Mouse (Mus musculus) lung, postnatal 4 days (tissue): ENCODE results near the gene Adgrl3.

Experiments used
- DNase-seq, 2 experiments: peaks; one replicate each; pipeline ENCODE4 v3.0.0; 2021

Adgrl3 gene

DNA sequence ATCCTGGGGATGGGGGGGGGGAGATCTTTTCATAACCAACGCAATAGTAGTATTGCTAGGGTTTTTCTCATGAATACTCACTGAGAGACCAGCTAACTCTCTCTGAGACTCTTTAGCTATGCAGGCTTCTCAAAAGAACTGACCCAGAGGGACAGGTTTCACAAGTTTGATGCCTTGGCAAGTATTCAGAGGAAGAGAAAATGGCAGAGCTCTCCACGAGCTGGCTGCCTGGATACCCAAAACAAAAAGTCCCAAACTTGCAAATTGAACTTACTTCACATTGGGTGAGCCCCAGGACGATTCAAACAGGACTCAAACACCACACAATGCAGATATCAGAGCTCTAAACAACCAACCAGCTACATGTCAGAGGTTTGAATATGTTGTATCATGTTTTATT lies 563.5 kb downstream of the Adgrl3 start:
- DNase-seq = no peak

DNA sequence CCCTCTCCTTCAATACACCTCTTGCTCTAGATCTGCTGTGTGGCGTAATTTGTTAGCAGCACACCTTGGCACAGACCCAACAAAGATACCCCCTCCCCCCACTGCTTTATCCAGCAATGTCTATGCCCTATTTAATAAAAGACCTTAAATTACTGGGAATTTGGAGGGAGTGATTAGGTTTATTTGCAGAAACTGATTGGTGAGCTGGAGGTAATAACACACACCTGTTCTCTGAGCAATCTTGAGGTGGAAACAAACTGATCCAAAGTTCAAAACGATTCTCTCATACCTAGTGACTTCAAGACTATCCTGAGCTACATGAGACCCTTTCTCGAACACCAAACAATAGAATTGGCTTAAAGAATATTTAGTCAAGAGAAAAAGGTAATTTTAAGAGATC lies 565.0 kb downstream of the Adgrl3 start:
- DNase-seq = no peak

DNA sequence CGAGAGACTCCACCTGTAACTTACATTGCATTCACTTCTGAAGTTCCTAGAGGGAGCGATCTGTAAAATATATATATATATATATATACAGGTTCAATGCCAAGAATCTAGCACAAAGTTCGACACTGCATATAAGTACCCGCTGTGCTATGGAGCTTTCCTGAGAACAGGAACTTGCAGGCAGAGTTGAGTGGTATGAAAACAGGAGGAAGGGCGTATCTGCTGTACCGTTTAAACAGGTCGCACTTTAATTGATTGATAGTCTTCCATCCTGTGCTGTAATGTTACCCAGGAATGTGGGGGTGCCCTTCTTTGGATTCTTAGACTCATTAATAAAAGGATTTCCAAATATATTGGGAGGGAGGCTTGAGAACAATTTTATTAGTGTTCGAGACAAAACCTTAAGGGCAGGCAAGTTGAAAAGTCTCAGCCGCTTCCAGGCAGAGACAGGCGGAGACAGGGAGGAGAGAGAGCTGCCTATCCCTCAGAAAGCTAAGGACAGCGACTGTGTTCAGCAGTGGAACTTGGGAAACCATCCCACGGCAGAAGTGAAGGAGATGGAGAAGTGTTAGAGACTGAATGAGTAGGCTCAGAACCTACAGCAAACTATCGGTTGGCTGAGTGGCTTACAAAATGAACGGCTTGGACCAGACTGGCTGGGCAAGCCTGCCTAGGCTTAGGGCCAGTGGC lies 570.2 kb downstream of the Adgrl3 start:
- DNase-seq = no peak

DNA sequence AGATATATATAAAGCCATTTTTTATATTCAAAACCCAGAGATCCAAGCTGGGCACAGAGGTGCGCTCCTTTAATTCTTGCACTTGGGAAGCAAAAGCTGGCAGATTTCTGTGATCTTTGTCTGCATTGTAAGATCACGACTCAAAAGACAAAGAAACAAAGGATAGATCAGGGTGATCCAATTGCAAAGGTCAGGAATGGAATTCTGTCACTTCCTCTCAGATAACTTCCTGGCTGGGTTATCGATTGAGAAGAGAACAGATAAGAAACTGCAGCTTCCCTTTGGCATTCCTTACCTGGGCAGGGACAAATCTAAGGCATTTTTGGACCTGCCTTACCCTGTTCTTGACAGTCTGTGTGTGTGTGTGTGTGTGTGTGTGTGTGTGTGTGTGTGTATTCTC lies 571.5 kb downstream of the Adgrl3 start:
- no peak for DNase-seq

DNA sequence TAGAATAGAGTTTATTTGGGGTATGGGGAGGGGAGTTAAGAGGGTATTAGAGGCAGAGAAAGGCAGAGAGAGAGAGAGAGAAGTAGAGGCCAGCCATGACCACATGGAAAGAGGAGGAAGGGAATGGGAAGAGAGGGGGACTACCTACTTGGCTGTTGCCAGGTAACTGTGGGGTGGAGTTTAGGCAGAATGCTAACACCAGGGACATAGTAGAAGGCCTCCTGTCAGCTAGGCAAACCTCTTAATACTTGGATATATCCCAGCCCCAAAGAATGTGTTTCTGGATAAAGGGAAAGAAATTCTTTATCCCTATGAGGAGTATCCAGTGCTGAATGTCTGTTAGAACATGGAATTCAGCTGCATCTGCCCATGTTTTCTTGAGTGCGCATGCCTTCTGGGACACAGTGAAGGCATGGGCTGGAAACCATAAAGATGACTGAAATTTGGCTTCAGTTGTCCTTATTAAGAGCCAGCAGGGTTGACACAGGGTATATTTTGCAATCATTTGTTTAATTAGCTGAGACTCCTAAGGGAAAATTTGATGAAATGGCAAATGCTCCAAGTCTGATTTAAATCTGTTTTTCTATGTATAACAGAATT lies 573.6 kb downstream of the Adgrl3 start:
- peak in 1 of 2 experiments; percentile 31 for DNase-seq

DNA sequence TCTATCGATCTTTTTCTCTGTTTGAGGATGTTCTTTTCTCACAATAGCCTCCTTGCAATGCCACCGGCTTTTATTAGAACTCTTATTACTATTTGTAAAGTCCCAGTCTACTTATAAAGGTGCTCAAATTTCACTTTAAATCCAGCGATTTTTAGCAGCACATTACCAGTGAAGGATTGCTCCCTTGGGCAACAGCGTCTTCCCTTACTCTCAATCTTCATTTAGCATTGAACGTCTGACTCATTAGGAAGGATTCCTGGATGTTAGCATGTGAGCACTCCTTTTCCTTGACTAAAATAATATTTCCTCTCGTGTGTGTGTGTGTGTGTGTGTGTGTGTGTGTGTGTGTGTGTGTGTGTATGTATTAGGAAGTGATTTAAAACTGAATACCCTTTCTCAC lies 578.1 kb downstream of the Adgrl3 start:
- DNase-seq = no peak

DNA sequence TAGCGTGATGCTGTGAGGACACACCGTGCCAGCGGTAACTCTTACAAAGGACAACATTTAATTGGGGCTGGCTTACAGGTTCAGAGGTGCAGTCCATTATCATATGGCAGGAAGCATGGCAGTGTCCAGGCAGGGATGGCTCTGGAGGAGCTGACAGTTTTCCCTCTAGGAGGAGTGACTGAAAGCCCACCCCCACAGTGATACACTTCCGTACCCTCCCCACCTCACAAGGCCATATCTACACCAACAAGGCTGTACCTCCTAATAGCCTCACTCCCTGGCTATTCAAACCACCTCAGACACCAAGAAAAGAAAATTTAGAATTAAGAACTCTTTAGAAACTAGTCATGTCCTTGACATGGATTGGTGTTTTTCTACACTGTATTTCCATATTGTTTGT lies 583.0 kb downstream of the Adgrl3 start:
- DNase-seq = no peak

DNA sequence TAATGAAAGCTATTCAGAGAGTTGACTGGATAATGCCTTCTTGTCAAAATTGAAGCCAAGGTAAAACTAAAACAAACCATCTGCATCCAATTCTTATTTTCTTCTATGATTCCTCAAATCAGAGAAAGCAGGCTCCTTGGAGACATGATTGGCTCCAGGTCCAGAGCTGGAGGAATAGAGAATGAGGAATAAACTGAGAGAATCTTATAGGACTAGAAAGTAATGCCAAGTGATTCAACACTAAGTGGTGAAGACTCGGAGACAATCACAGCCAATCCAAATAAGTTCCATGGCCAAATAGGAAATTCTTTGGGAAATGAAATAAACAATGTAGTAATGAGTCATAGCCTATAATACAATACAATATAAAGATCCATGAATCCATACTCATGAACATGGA lies 585.7 kb downstream of the Adgrl3 start:
- no peak for DNase-seq

DNA sequence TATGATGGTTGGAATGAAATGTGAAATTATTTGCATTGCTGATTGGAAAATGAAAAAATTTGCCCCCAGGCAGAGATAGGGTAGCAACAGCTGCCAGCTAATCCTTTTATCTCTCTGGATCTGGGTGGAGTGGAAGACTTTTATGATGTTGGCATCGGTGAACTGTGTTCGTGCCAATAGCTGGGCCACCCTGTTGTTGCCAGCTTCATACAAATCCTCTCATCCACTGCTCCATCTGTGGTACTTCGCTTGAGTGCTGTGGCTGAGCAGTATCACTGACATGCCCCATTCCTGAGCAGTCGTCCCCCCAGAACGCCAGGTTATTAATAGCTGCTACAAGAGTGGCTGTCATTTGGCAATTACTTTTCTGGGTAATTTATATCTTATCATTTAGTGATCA lies 590.3 kb downstream of the Adgrl3 start:
- no peak for DNase-seq

DNA sequence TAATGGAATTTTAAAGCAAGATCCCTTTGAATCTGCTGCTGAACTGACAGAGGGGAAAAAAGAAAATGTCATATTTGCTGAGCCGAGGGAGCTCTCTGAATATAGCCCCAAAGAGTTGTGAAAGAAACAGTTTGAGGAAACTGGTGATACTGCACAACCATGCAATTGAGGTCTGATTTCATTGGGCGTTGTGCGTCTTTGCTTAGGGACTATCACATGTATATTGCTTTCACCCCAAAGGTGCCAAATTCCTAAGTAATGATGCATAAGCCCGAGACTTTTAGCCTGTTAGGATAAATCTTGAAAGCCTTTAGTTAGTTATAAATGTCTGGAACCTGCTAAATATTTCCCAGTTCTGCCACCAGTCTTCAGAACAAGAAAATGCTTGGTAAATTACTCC lies 594.7 kb downstream of the Adgrl3 start:
- no peak for DNase-seq

DNA sequence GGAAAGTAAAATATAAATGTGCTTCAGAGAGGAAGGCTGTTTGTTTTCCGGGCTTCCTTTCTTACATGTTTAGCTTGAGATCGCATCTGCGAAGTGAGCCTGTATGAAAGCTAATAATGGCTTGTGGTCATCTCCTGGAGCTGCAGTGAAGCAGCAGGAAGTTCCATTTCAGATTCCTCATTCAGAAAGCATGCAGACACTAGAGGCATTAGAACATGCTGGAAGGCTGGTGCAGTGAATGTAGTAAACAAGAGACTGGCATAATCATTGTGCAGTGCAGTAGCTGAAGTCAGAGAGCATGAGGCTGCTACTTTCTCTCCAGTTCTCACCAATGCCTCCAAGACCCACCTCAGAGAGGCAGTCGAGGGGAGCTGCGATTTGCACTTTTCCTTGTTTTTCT lies 601.2 kb downstream of the Adgrl3 start:
- no peak for DNase-seq

DNA sequence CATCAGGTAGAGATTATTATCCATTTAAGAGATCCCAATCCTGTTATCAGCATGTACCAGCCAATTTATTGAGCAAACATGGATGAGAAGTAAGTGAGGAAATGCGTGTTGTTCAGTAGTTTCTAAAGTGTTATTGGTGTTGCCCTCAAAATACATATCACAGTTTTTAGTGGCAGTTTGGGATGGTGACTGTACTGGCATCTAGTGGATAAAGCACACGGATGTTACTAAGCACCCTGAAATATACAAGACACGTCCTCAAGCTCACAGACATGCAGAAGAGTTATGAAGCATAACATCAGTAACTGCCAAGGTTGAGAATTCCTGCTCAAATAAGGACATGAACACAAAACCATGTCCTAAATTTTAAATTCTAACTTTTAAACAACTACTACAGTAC lies 601.8 kb downstream of the Adgrl3 start:
- no peak for DNase-seq

DNA sequence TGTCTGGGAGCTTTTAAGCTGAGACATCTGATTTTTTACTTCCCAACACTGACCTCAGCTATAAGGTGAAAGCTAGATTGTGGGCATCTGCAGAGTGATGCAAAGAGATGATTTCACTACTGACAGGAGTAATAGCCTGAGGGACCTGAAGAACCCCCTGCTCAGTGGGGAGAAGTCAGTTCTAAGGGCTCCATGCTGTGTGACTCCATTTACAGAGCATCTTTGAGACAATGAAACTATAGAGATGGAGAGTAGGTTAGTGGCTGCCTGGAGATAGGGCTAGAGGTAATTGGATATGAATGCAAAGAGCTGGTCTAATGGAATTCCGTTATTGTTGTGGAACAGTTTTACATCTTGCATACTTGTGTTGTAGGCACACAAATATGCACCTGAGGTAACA lies 603.9 kb downstream of the Adgrl3 start:
- DNase-seq = no peak

DNA sequence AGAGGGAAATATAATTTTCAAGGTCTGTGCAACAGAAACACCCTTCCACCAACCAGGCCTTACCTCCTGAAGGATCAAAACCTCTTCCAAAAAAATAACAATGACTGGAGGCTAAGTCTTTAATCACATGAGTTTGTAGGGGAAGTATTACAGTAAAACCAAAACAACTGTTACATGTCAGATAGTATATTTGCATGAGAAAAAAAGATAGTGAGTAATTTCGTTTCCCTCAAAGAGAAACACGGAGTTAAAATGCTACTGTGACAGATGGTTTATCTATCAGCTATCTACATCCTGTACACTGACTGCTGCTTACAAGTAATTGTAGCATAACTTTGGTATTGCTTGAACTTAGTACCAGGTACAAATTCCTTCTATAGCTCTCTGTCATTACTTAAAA lies 616.2 kb downstream of the Adgrl3 start:
- no peak for DNase-seq

DNA sequence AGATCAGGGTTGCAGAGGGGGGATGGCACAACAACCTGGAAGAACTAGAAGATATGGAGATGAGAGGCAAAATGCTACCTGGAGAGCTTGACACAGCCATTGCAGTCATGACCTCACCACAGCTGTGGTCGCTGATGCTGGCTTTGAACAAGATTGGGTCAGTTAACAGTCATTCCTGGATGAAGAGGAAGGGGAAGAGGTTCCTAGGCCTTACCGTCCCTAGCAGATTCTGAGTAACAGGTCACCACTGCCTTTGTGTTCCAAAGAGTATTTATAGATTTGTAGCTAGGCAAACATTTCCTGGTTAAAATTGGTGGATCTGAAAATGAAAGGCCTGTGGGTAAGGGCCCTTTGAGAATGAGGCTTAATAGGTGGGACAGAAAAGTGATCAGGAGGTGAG lies 618.5 kb downstream of the Adgrl3 start:
- no peak for DNase-seq

DNA sequence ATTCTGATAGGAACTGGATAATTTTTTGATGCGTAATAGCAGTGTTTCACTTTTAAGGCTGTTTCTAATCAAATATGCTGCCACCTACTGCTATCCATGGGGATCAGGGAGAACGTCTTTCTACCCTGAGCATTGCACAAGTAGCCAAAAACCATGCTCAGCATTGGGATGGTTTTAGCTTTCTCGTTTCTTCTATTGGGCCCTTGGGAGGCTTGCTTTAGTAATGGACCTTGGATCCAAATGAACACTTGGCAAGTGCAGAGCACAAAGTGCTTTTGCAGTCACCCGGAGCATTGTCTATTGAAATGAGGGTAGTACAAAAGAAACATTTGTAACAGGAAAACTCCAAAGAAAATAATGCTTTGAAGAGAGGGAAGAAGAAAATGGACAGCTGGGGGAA lies 620.2 kb downstream of the Adgrl3 start:
- no peak for DNase-seq

DNA sequence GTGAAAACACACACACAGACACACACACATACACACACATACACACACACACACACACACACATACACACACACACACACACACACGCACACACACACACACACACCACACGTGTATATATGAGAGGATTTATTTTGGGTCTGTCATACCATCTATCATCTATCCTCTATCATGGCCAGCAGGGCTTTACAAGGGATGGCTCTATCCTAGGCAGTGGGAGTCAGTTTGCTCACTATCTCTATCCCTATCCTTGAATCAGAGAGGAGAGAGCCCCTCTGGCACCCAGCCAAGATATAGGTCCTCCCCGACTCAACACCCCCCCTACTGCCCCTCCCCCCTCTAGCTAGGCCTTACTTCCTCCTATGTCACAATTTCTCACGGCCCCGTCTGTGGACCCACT lies 625.6 kb downstream of the Adgrl3 start:
- no peak for DNase-seq

DNA sequence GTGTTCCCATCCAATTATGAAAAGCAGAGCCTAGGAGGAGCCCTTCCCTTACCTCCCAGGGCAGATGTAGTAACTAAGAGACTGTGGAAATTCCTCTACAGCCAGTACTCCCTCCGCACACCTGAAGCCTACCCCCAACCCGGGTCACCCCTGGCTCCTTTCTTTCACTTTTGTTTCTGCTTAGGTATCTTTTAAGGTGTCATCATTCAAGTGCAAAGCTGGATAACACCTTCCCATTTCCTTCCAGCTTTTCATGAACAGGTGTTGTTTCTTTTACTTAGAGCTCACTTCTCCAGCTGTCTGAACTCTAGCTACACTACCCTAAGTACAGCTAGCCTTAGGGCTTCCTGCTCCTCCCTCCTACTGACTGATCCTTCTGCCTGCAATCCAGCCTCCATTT lies 634.0 kb downstream of the Adgrl3 start:
- DNase-seq = no peak

DNA sequence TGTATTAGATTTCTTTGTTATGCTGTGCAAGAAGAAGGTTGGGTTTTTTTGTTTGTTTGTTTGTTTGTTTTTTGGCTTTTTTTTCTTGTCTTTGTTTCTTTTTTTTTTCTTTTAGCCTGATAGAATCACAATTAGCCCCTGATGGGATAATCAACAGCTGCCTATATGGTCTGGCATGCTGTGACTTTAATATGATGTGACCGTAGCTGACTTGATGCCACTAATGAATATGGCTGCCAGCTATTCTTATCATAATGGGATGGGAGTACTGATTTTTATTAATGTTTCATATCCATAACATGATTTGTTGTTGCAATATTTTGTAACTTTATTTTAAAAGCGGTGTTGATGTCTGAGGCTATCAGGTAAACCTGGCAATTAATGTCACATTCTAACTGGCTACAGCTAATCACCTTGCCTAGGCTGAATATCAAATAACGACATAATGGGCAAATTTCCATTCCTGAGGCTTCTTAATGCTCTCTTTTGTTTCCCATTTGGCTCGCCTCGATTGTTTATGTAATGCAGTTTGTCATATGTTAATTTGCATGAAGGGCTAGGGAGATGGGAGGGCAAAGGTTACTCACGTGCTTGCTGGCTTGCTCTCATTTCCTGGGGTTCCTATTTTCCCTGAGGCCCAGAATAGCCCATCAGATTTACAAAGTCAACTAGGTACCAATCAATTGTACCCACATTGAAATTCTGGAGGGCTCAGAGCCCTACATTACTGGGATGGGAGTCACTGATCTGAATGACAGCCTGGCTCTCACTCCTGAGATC lies 641.9 kb downstream of the Adgrl3 start:
- DNase-seq = no peak

DNA sequence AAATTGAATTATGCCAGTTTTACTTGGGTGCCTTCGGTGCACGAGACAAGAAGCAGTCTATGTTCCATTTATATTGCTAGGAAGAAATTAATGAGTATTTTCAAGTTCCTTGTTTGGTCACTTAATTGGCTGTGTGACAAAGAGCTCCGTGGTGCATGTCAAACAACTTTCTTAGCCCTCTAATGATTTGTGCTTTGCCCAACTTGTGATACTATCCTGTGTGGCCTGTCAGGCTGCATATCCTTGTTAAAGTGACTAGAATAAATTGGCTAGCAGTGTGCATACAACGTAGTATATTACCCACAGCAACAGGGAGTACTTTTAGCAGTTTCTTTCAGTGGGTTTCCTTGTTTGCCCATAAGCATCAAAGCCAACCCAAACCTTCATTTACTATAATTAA lies 651.1 kb downstream of the Adgrl3 start:
- no peak for DNase-seq

DNA sequence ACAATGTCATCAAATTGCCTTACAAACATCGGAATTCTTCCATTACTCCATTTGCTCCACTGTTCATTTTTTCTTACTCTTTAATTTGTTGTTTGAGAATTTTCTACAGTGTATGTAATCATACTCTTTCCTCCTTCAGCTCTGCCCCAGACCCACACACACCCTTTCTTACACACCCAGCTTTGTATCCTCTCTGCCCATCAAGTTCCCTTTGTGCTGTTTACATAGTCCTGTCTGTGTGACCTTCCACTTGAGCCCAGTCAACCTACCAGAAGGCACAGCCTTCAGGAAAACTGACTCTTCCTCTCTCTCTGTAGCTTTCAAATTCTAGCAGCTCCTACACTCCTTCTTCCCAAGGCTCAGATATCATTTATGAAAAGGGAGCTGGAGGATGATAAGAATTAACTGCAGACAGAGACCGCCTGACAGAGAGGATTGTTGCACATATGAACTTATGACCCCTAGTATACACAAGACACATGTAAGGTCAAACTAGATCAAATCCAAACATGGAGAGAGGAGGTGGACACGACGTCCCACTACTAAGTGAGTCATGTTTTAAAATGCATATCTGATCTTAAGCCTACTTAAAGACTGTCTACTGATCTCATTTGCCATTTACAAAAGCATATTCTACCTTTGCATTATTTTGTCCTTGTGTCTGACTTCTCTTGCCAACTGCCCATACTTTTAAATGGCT lies 654.5 kb downstream of the Adgrl3 start:
- DNase-seq = no peak

DNA sequence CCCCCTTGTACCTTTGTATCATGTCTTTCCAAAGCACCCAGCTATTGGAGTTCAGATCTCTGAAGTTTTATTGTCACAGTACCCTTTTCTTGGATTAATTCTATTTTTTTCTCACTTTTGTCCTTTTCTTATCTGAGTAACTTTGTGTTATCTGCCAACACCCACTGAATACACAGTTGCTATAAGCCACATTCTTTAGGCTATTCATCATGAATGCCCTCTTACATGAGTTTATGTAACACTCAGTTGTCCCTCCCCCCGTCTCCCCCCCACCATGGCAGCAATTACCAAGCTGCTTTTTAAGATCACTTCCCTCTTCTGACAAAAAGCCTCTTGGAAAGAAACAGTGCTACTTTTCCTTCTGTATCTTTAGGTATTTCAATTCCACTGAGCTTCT lies 655.0 kb downstream of the Adgrl3 start:
- DNase-seq = no peak

DNA sequence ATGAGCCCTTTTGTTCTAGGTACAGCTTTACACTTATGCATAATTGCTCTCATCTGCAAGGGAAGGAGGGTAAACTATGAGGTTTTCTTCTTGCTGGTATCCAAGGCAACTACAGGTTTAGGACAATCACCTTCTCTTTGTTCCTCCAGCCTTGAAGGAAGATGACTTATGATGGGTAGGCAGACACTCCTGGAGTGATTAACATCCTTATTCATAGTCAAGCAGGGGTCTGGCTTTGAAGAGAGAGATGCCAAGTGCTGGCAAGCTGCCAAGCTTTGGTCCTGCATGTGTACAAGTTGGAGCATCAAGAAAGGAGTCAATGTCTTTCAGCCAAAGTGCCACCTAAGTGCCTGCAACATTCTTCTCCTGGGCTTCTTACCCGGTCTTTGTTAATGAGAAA lies 657.0 kb downstream of the Adgrl3 start:
- peak in 1 of 2 experiments; percentile 18 for DNase-seq

DNA sequence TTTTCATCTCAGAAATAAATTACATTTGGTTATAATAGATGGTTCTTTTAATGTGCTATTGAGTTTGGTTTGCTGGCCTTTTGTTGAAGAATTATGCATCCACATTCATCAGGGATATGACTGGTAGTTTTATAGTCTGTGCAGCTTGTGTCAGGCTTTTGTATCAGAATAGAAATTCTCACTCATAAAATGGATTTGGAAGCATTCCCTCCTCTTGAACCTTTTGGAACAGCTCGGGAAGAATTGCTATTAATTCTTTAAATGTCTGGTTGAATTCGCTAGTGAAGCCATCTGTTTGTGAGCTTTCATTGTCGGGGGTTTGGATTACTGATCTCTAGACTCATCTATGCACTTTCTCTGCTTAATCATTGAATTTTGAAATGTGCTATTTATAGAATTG lies 666.3 kb downstream of the Adgrl3 start:
- DNase-seq = no peak
